Mouse (Mus musculus): ENCODE measurements around the gene Gdpgp1.

Gdpgp1 gene

DNA sequence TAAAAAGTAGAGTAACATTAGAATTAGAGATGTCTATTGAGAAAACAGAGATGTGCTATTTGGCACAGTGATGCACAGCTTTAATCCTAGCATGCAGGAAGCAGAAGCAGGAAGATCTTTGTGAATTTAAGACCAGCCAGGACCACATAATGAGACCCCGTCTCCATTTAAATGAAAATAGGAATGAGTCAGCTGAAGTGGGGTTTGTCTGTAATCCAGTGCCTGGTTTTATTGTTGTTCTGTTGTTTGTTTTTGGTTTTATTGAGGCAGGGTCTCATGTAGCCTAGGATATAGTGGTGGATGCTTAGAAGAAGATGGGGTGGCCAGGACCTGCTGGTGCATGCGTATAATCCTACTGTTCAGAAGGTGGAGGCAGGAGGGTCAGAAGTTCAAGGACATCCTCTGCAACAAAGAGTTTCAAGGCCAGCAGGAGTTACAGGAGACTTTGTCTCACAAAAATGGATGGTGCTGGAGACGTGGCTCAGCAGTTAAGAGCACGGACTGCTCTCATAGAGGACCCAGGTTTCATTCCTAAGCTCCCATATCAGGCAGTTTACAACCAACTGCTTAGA is 11.4 kb upstream of the Gdpgp1 start:
- DNase-seq (ENCODE audit: low spot score in 2 of 2): no peak

DNA sequence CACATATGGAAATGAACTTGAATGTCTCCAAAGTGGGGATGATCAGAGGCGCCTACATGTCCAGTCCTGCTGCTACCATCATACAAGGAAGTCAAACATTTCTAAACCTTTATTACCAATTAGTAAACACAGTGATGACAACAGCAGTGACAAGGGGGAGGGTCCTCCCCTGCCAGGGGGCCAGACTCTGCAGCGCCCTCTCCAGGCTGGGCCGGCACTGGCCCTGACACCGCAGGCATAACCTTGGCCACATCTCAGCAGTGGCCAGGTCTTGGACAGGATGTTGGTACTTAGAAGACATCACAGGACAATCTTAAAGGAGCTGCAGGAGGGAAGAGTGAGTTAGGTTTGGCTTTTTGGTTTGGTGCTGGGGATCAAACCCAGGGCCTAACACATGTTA is 5.6 kb upstream of the Gdpgp1 start:
- no peak for DNase-seq (ENCODE audit: low spot score in 2 of 2)

DNA sequence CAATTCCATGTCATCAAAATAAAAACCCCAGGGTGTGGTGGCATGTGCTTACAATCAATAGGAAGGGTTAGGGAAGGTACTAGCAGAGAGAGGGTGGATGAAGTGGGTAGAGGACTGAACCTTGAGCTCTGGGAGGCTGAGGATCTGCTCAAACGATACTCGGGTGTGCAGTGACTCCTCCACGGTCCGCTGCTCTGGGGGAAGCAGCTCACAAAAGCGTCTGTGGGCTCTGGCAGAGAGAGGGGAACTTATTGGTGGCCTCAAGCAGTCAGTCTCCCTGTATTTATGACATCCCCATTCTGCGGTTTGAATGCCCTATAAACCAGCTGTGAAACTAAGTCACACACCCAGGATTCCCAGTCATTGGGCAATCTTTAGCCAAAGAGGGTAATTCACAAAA is 2.5 kb upstream of the Gdpgp1 start:
- peak; percentile 47 to 65 for DNase-seq (ENCODE audit: low spot score in 2 of 2)

GRCm38 (mm10) chr7:80231971-80232488 is 635 bp upstream of the Gdpgp1 start:
- no peak for DNase-seq (ENCODE audit: low spot score in 2 of 2)

DNA sequence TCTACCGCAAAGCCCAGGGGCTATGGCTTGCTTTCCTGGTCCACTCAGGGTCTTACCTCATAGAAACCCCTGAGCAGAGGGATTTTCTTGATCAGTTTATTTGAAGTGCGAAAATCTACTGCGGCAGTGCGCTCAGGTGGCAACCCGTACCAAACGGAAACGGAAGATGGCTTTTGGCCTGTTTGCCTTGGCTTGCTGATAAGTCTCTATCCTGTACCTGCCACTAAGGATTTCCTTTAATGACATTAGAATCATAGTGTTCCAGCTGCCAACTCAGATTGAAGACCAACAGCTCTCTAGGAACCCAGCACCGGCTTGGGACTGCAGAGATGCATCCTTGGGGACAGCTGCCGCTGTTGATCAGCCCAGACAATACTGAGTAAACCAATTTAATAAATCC is 1.1 kb downstream of the Gdpgp1 start:
- DNase-seq (ENCODE audit: low spot score in 2 of 2): no peak

- DNase-seq (ENCODE audit: low spot score in 2 of 2): no peak
Observed at GRCm38 (mm10) chr7:80238542-80238941, 5.9 kb downstream of the Gdpgp1 start.

- no peak for DNase-seq (ENCODE audit: low spot score in 2 of 2)
Observed at GRCm38 (mm10) chr7:80241661-80242060, 9.0 kb downstream of the Gdpgp1 start.

GRCm38 (mm10) chr7:80244851-80245250 is 12.2 kb downstream of the Gdpgp1 start:
- DNase-seq (ENCODE audit: low spot score in 2 of 2): no peak

DNA sequence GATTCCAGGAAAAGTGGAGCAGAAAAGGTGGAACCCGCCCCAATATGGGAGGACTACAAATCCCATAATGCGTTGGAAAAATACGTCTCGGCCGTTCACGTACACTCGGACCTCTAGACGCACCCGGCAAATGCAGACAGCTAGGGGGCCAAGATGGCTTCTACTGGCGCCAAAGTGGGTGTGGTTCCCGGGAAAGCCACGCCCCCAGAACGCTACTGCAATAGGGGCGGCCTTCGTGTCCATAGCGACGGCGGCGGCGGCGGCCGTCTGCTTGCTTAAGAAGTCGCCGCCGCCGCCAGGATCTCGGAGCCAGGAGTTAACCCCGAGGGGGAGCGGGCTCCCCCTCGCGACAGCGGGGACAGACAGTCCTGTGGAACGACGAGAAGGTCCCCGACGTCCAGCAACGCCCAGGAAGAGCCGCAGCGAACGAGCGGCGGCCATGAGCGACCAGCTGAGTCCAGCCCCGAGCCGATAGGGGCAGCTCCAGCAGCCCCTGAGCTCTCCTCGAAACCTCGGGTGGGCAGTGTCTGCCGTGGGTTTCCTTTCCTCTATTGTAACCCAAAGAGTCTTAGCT is 13.6 kb downstream of the Gdpgp1 start, which contains the start of gene Ttll13:
Gene Ttll13 (plus strand): TSS at position 229 of the 574 bp plus-strand sequence.
- peak; percentile 97 for DNase-seq (ENCODE audit: low spot score in 2 of 2)

GRCm38 (mm10) chr7:80246859-80247258 is 14.2 kb downstream of the Gdpgp1 start:
- no peak for DNase-seq (ENCODE audit: low spot score in 2 of 2)

GRCm38 (mm10) chr7:80252437-80252836 is 19.8 kb downstream of the Gdpgp1 start:
- no peak for DNase-seq (ENCODE audit: low spot score in 2 of 2)

DNA sequence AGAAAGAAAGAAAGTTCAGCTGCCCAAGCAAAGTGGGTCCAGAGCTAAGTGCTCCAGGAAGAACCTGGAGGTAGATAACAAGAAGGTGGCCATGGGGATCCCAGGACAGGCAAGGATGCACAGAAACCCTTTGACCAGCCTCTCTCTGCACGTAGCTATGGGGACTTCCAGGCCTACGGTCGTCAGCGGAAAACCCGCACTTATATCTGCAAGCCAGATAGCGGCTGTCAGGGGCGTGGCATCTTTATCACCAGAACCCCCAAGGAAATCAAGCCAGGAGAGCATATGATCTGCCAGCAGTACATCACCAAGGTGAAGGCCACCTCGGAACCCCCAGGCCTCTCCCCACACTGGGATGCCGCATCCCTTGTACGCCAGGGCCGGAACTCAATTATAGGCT is 20.2 kb downstream of the Gdpgp1 start:
- DNase-seq (ENCODE audit: low spot score in 2 of 2): no peak

DNA sequence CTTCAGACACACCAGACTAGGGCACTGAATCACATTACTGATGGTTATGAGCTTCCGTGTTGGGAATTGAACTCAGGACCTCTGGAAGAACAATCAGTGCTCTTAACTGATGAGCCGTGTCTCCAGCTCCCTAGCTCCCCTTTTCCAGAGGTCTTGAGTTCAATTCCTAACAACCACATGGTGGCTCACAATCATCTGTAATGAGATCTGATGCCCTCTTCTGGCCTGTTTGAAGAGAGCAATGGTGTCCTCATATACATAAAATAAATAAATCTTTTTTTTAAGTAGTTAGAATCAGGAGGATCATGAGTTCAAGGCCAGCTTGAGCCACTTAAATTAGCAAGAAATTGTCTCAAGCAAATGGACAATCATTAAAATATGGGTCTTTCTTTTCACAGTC is 23.3 kb downstream of the Gdpgp1 start:
- DNase-seq (ENCODE audit: low spot score in 2 of 2): no peak

GRCm38 (mm10) chr7:80257706-80258105 is 25.0 kb downstream of the Gdpgp1 start:
- no peak for DNase-seq (ENCODE audit: low spot score in 2 of 2)

- peak; percentile 81 to 87 for DNase-seq (ENCODE audit: low spot score in 2 of 2)
Observed at GRCm38 (mm10) chr7:80260625-80261371, 28.1 kb downstream of the Gdpgp1 start, which contains the start of gene Ngrn. Gene Ngrn, plus strand, starts transcription at chr7:80261215.

GRCm38 (mm10) chr7:80261372-80261990 is 28.8 kb downstream of the Gdpgp1 start:
- DNase-seq (ENCODE audit: low spot score in 2 of 2): no peak

DNA sequence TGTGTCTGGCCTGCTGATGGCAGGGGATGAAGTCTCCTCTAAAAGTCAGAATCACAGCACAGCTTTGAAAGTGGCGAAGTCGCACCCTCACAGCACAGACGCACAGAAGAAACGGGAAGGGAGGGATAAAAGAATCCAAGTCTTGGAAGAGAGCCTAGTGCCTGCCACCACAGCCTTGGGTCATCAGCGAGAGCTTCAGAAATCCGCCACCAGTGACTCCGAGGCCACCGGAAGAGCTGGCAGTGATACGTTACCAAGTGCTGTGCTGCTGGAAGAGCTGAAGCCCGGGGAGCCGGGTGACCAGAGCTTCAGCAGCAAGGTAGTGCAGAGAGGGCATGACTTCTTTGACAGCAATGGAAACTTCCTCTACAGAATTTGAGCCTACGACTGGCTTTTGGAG is 31.9 kb downstream of the Gdpgp1 start:
- no peak for DNase-seq (ENCODE audit: low spot score in 2 of 2)

DNA sequence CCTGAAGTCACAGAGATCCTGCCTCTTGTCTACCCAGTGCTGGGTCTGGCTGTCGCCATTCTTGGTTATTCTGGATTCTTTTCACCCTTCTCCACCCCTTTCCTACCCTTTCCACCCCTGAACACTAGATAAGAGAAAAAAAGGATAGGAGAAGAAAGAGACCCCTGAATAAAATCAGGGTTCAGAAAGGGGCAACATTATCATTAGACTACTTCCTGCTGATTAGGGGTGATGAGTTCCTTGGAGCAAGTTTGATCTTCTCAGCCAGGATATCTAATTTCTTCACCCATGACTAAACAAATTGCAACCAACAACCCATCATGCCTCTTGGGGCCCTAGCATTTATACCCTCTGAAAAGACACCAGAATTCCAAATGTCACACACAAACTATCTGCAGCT is 35.1 kb downstream of the Gdpgp1 start:
- no peak for DNase-seq (ENCODE audit: low spot score in 2 of 2)

DNA sequence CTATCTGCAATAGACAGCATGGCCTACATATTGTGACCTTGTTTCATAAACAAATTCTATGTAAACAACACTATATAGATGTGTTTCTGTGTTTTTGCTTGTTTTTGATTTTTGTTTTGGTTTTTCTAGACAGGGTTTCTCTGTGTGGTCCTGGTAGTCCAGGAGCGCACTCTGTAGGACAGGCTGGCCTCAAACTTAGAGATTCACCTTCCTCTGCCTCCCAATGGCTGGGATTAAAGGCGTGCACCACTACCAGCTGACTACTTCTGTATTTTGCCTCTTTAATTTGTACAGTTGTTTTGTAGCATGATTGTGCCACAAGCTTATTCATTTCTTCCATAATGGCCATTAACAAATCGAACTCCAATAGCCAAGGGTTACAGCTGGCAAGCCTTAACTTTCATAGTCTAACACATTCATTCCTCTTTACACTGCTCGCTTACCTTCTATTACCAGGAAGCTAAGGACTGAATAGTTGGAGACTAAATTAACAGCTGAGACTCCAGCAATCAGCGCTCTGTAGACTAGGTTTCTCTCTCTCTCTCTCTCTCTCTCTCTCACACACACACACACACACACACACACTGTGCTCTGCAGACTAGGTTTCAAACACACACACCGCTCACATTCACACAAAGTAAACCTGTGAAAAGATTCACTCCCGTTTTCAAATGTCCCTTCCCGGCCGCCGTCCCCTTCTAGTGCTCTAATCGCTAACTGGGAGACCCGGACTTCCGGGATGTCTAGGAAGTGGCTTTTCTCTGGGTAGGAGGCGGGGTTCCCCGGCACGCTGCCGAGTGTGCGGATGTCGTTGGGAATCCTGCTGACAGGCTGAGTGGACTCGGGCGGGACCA is 36.5 kb downstream of the Gdpgp1 start, which contains the start of gene Vps33b:
Gene Vps33b (plus strand): TSS at position 753 of the 854 bp plus-strand sequence.
- DNase-seq (ENCODE audit: low spot score in 2 of 2): peak; percentile 92 to 96

GRCm38 (mm10) chr7:80269751-80270255 is 37.1 kb downstream of the Gdpgp1 start:
- no peak for DNase-seq (ENCODE audit: low spot score in 2 of 2)

GRCm38 (mm10) chr7:80273456-80273855 is 40.8 kb downstream of the Gdpgp1 start:
- no peak for DNase-seq (ENCODE audit: low spot score in 2 of 2)

All from spleen, postnatal 36 days (tissue).